Mouse (Mus musculus) limb, embryonic 14.5 days (tissue): ENCODE measurements around the gene Prss22. TPM values are rescaled to one million over a fixed set of nuclear protein-coding genes. Genes with fewer than 3 reads are reported as not detected.

ENCODE experiments used
- ATAC-seq: fragments of 200-750 bp; cut with Nextera tagmentation; 2 replicates; pipeline ENCODE4 v1.8.0; 2017; ENCODE audit warnings: low read depth, moderate number of reproducible peaks, moderate TSS enrichment; ENCODE audit not compliant: low FRiP score
- DNase-seq: peaks from one replicate; pipeline ENCODE4 v3.0.0-alpha.2; 2015; ENCODE audit warnings: low spot score
- H3K27ac ChIP-seq: fragments of 300-500 bp; sonication (generic); replicated peaks from 2 replicates; pipeline ENCODE4 v1.5.1; 2014; ENCODE audit warnings: low read depth, mild to moderate bottlenecking, low read length, moderate library complexity, mixed read lengths
- H3K27me3 ChIP-seq: fragments of 300-500 bp; sonication (generic); 2 replicates; pipeline ENCODE4 v1.6.1; 2014; ENCODE audit warnings: low read length, mixed read lengths; ENCODE audit not compliant: control insufficient read depth, insufficient read depth
- H3K36me3 ChIP-seq: fragments of 300-500 bp; sonication (generic); 2 replicates; pipeline ENCODE4 v1.6.1; 2014; ENCODE audit warnings: mild to moderate bottlenecking, low read length, moderate library complexity, mixed read lengths; ENCODE audit not compliant: control insufficient read depth, insufficient read depth
- H3K4me1 ChIP-seq: fragments of 300-500 bp; sonication (generic); 2 replicates; pipeline ENCODE4 v1.6.1; 2014; ENCODE audit warnings: antibody characterized with exemption, low read length, mixed read lengths; ENCODE audit not compliant: control insufficient read depth, insufficient read depth
- H3K4me2 ChIP-seq: fragments of 300-500 bp; sonication (generic); replicated peaks from 2 replicates; pipeline ENCODE4 v1.6.1; 2014; ENCODE audit warnings: low read depth, mild to moderate bottlenecking, low read length, moderate library complexity; ENCODE audit not compliant: severe bottlenecking
- H3K4me3 ChIP-seq: fragments of 300-500 bp; sonication (generic); replicated peaks from 2 replicates; pipeline ENCODE4 v1.5.1; 2014; ENCODE audit warnings: low read length
- H3K9ac ChIP-seq: fragments of 300-500 bp; sonication (generic); 2 replicates; pipeline ENCODE4 v1.6.1; 2014; ENCODE audit warnings: mild to moderate bottlenecking, low read depth, low read length, moderate library complexity; ENCODE audit not compliant: severe bottlenecking
- H3K9me3 ChIP-seq: fragments of 300-500 bp; sonication (generic); 2 replicates; pipeline ENCODE4 v1.6.1; 2016; ENCODE audit warnings: low read length; ENCODE audit not compliant: control insufficient read depth
- POLR2A ChIP-seq: fragments of 200-500 bp; IDR thresholded peaks from 2 replicates; pipeline ENCODE4 v1.8.0; 2012; ENCODE audit warnings: inconsistent platforms, mild to moderate bottlenecking, moderate library complexity, borderline replicate concordance; ENCODE audit not compliant: insufficient read depth, insufficient read length; ENCODE audit errors: extremely low read depth
- WGBS: fragments of 180-500 bp; shearing (Covaris S2); extraction: QIAGEN DNeasy Blood & Tissue Kit; methylation state at CpG from one replicate; pipeline ENCODE4 v1.1.7; 2014; 5-methylcytosine and 5-hydroxymethylcytosine counted together
- polyA plus RNA-seq, 2 experiments: library from polyadenylated mRNA; depleted of rRNA in 1 of 2; stranded (reverse) in 1 of 2; unstranded in 1 of 2; fragments of >200 nt; fragmentation: Nextera tagmentation in 1 of 2; extraction: Ambion mirVana in 1 of 2; gene quantifications; 2 replicates each; pipeline versions ENCODE4 v1.2.1 to v1.2.3; 2012 to 2014

The Prss22 gene
- polyA plus RNA-seq, 2 experiments, result 0.51 to 0.54 TPM

DNA sequence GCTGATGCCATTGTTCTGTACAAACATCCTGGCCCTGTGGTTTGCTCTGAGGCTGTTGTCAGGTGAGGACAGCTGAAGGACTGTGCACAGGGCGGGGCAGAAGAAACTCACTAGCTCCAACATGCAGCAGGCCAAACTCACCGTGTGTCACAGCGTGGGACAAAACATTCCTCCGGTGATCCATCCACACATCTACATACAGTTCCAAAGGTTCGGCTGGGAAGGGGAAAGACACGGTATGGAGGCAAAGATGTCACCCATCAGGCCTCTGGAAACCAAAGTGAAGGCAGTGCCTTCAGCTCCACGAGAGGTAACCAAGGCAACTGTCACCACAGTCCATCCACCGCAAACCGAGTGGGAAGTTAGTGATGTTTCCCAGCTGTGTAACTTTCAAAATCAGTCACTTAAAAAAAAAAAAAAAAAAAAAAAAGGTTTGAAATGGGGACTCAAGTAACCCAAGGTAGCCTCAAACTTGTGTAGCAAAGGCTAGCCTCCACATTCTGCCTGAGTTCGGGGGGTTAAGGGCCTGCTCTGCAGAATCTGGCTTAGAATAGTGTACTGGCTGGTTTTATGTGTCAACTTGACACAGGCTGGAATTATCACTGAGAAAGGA, 17.5 kb downstream of the Prss22 start, which contains the start of gene Prss30:
Gene Prss30 (minus strand): TSS at position 270 of the 613 bp plus-strand sequence.
- ATAC-seq, result no peak
- Histone ChIP-seq H3K9me3 (no peaks in the 10 kb centered on the region), H3K27ac (no peak within 1 kb of the TSS)

GRCm38 (mm10) chr17:23979471-23979870, 18.4 kb downstream of the Prss22 start:
- Histone ChIP-seq H3K4me2 (no peak overlapping the region), H3K4me3 (no peak overlapping the region), H3K27me3 (no peaks in the 10 kb centered on the region), H3K9me3 (no peaks in the 10 kb centered on the region), H3K27ac (no peak overlapping the region), H3K4me1 (no peaks in the 10 kb centered on the region), H3K36me3 (no peaks in the 10 kb centered on the region), H3K9ac (no peak overlapping the region)
- DNase-seq (no peak), ATAC-seq (no peak)
- no peak for TF ChIP-seq POLR2A
- WGBS, result 54% methylated on average over 3 of the region's 3 CpGs

More for the DNA sequence above, 17.5 kb downstream of the Prss22 start, which contains the start of gene Prss30:
- Histone ChIP-seq H3K27me3 (no peaks in the 10 kb centered on the region), H3K4me2 (no peak within 1 kb of the TSS), H3K36me3 (no peaks in the 10 kb centered on the region), H3K4me1 (no peaks in the 10 kb centered on the region), H3K9ac (no peak within 1 kb of the TSS), H3K4me3 (no peak within 1 kb of the TSS)
- WGBS, result 72% methylated on average over 10 of the region's 10 CpGs
- no peak for DNase-seq
- no peak for TF ChIP-seq POLR2A

DNA sequence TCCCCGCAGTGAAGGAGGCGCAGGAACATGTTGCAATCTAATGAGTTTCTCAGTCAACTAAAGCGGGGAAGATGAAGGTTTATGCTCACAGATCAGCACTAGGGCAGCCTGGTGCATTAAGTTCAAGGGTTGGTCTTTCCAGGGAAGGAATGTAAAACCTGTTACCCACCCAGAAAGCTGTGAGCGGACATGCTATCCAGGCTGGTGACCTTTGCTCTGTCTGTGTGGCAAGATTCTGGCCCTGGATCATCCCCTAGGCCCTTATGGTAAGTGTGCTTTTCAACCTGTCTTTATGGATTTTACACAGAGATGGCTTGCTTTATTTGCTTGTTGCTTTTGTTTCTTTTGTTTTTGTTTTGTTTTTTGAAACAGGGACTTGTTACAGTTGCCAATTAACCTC, 21.2 kb downstream of the Prss22 start:
- no peak overlapping the region for H3K27ac ChIP-seq
- WGBS, result 81% methylated on average over 4 of the region's 4 CpGs
- no peak overlapping the region for H3K9ac ChIP-seq
- H3K4me1 ChIP-seq, result no peaks in the 10 kb centered on the region
- H3K9me3 ChIP-seq, result no peaks in the 10 kb centered on the region
- H3K36me3 ChIP-seq, result no peaks in the 10 kb centered on the region
- no peak overlapping the region for H3K4me3 ChIP-seq
- DNase-seq, result no peak
- no peaks in the 10 kb centered on the region for H3K27me3 ChIP-seq
- no peak for ATAC-seq
- TF ChIP-seq POLR2A, result no peak
- H3K4me2 ChIP-seq, result no peak overlapping the region

DNA sequence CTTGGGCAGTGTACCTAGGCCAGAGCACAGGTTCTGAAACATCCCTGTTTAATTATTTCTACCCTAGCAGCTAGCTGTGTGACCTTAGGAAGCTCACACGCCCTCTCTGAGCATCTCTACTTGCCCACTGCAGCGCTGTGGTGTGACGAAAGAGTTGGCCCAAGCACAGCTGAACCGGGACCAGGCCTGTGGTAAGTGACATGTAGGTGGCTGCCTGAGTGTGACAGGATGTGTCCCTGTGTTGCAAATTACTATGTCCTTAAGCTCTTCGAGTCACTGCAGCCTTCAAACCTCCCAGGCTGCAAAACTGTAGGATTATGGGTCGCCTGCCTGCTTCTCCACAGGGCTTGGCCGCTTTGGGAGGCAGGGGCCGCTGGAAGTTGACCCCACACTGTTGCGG, 26.6 kb downstream of the Prss22 start:
- WGBS, result 85% methylated on average over 9 of the region's 9 CpGs
- ATAC-seq (no peak), DNase-seq (no peak)
- Histone ChIP-seq H3K9ac (no peak overlapping the region), H3K36me3 (no peaks in the 10 kb centered on the region), H3K27me3 (no peaks in the 10 kb centered on the region), H3K4me1 (no peaks in the 10 kb centered on the region), H3K4me3 (no peak overlapping the region), H3K4me2 (no peak overlapping the region), H3K27ac (no peak overlapping the region), H3K9me3 (no peaks in the 10 kb centered on the region)
- no peak for TF ChIP-seq POLR2A

- Histone ChIP-seq H3K9me3 (no peaks in the 10 kb centered on the region), H3K27me3 (no peaks in the 10 kb centered on the region), H3K36me3 (no peaks in the 10 kb centered on the region), H3K4me1 (no peaks in the 10 kb centered on the region), H3K9ac (no peak overlapping the region), H3K27ac (no peak overlapping the region), H3K4me3 (no peak overlapping the region), H3K4me2 (no peak overlapping the region)
- TF ChIP-seq POLR2A, result no peak
- ATAC-seq (no peak), DNase-seq (peak; percentile 51)
- 4% methylated on average over 1 of the region's 1 CpGs for WGBS
Observed at GRCm38 (mm10) chr17:23969231-23969630, 28.7 kb downstream of the Prss22 start.
